Mouse (Mus musculus) liver, embryonic 12.5 days (tissue): ENCODE measurements around the gene Mfap2. TPM values are rescaled to one million over a fixed set of nuclear protein-coding genes. Genes with fewer than 3 reads are reported as not detected.
A peak's percentile ranks its signal among the peaks of the same experiment; 100 is the strongest.

ENCODE experiments used
- ATAC-seq: fragments of 200-750 bp; cut with Nextera tagmentation; 2 replicates; pipeline ENCODE4 v1.8.0; 2017; ENCODE audit warnings: moderate number of reproducible peaks, mild to moderate bottlenecking, moderate library complexity
- H3K27ac ChIP-seq: fragments of 300-500 bp; sonication (generic); 2 replicates; pipeline ENCODE4 v1.5.1; 2016; ENCODE audit warnings: mild to moderate bottlenecking
- H3K27me3 ChIP-seq: fragments of 300-500 bp; sonication (generic); replicated peaks from 2 replicates; pipeline ENCODE4 v1.6.1; 2016; ENCODE audit warnings: mild to moderate bottlenecking, moderate library complexity
- H3K36me3 ChIP-seq: fragments of 300-500 bp; sonication (generic); 2 replicates; pipeline ENCODE4 v1.6.1; 2016; ENCODE audit warnings: mild to moderate bottlenecking, moderate library complexity
- H3K4me1 ChIP-seq: fragments of 300-500 bp; sonication (generic); 2 replicates; pipeline ENCODE4 v1.6.1; 2016
- H3K4me2 ChIP-seq: fragments of 300-500 bp; sonication (generic); 2 replicates; pipeline ENCODE4 v1.6.1; 2016; ENCODE audit warnings: mild to moderate bottlenecking, moderate library complexity
- H3K4me3 ChIP-seq: fragments of 300-500 bp; sonication (generic); 2 replicates; pipeline ENCODE4 v1.5.1; 2016; ENCODE audit warnings: mild to moderate bottlenecking, moderate library complexity
- H3K9ac ChIP-seq: fragments of 300-500 bp; sonication (generic); 2 replicates; pipeline ENCODE4 v1.6.1; 2016; ENCODE audit warnings: mild to moderate bottlenecking, moderate library complexity
- H3K9me3 ChIP-seq: fragments of 300-500 bp; sonication (generic); replicated peaks from 2 replicates; pipeline ENCODE4 v1.6.1; 2016; ENCODE audit warnings: mild to moderate bottlenecking, moderate library complexity
- WGBS: fragments of 180-500 bp; shearing (Covaris S2); methylation state at CpG from one replicate; pipeline ENCODE4 v1.1.7; 2016; ENCODE audit not compliant: insufficient replicate concordance; 5-methylcytosine and 5-hydroxymethylcytosine counted together
- polyA plus RNA-seq: library from polyadenylated mRNA; unstranded; fragments of >200 nt; fragmentation: Nextera tagmentation; extraction: Ambion mirVana; gene quantifications from 2 replicates; pipeline ENCODE4 v1.2.1, GENCODE M21; 2016

Gene Mfap2
- polyA plus RNA-seq, 1 experiment from 2014 or later, result 40.7 TPM

DNA sequence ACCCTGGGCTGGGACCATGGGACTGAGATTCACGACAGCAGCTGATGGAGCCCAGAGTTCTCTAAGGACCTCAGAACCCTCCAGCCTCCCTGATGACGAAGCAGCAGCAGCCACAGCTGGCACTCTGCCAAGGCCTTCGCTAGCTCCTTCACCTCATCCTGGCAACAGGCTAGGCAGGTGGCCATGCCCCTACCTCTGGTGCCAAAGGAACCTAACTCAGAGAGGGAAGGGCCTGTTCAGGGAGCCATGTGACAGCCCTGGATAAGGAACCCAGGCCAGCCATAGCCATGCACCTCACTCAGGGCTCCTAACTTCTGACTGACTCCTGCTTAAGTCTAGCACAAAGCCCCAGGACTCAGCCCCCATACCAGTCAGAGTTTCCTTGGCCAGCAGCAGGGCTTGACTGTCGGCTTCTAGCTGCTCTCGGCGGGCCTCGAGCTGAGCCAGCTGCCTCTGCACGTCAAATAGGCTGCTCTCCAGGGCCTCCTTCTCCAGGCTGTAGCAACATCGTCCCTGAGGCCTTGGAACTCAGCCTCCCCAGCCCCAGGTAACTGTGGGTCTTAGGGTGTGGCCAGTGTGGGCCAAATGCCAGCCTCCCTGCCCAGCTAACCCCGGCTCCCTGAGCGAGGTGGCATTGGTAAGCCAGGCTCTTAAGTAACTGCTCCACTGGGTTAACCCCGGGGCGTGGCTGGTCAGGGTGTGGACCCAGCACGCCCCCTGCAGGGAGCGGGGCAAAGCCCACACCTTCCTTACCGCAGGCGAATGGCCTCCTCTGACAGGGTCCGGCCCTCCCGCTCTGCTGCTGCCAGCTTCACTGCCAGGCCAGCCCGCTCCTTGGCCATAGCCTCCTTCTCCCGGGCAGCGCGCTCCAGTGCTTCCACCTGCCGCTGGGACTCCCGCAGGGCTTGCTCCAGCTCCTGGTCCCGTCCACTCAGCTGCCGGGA, 23.7 kb downstream of the Mfap2 start:
- 76% methylated on average over 27 of the region's 27 CpGs for WGBS
- H3K36me3 ChIP-seq, result peaks cover 19% of the 10 kb centered on the region
- no peak for ATAC-seq

DNA sequence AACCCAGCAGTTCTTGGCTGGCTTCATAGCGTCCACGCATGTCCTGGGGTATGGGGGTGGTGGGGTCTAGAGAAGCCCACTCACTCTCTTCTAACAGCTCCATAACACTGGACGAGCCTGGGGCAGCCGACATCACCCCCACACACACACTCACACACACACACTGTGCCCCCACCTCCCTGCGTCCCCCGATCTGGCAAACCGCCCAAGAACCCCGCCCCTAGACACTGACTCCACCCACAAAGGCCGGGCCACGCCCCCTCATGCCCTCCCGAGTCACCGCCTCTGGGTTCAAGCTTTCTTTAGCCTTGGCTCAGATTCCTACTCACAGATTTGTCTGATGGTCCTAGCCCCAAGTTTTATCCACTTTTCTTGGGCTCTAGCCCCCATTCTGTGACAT, 30.9 kb downstream of the Mfap2 start:
- 44% methylated on average over 12 of the region's 12 CpGs for WGBS
- Histone ChIP-seq H3K9me3 (no peaks in the 10 kb centered on the region), H3K9ac (no peak overlapping the region), H3K4me2 (peak overlapping the region; percentile 18; the same call in 1 of the 2 replicates), H3K36me3 (peaks cover 3% of the 10 kb centered on the region; the same call in 1 of the 2 replicates), H3K27ac (no peak overlapping the region), H3K4me1 (peaks cover 8% of the 10 kb centered on the region; the same call in 1 of the 2 replicates), H3K27me3 (no peaks in the 10 kb centered on the region), H3K4me3 (no peak overlapping the region)
- no peak for ATAC-seq

More for the DNA sequence above, 23.7 kb downstream of the Mfap2 start:
- no peak overlapping the region for H3K4me2 ChIP-seq
- H3K4me3 ChIP-seq, result no peak overlapping the region
- H3K4me1 ChIP-seq, result peaks cover 12% of the 10 kb centered on the region
- no peak overlapping the region for H3K27ac ChIP-seq
- H3K9me3 ChIP-seq, result no peaks in the 10 kb centered on the region
- H3K27me3 ChIP-seq, result no peaks in the 10 kb centered on the region
- no peak overlapping the region for H3K9ac ChIP-seq

DNA sequence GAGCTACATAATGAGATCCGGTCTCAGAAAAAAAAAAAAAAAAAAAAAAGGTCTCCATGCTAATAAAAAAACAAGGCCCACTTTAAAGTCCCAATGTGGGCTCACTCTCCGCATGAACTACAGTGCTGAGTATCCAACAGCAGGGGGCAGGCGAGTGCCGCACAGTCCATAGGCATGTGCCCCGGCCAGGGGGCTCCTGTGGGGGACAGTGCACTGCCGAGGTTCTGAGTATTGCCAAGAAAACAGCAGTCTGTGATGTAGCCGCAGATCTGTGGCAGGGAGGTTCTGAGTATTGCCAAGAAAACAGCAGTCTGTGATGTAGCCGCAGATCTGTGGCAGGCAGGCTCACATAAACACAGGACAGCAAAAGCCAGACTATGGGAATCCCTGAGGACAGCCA, 34.6 kb downstream of the Mfap2 start:
- no peak for ATAC-seq
- Histone ChIP-seq H3K9me3 (no peaks in the 10 kb centered on the region), H3K9ac (no peak overlapping the region), H3K4me2 (no peak overlapping the region), H3K27me3 (no peaks in the 10 kb centered on the region), H3K4me1 (peaks cover 8% of the 10 kb centered on the region; the same call in 1 of the 2 replicates), H3K27ac (no peak overlapping the region), H3K36me3 (peaks cover 3% of the 10 kb centered on the region; the same call in 1 of the 2 replicates), H3K4me3 (no peak overlapping the region)
- 23% methylated on average over 8 of the region's 8 CpGs for WGBS

DNA sequence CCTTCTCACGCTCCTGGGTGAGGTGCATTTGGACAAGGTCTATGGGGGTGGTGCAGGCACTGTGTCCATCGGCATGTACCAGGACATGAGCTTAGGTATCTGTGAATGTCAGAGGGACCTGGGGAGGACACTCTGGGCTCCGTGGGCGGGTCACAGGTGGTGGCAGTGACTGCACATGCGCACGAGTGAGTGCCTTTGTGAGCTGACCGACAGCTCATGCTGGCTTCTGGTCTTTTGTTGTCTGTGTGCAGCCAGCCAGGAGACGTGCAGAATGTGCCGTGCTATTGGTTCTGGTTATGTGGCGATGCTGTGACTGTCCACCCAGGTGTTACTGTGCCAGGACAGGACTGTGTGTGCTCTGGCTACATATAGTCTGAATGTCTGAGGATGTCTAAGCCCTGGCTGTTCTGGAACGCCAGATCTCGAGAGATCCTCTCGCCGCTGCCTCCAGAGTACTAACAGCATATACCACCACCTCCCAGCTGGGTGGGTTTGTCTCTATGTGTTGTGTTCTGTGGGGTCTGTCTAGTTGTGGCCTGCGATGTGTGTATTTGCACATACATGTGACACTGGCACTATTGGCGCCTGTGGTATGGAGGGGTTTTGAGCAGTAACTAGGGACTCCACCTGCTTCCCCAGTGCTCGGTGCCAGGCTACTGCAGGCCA, 38.7 kb downstream of the Mfap2 start:
- Histone ChIP-seq H3K36me3 (peaks cover 3% of the 10 kb centered on the region; the same call in 1 of the 2 replicates), H3K27me3 (no peaks in the 10 kb centered on the region), H3K27ac (no peak overlapping the region), H3K9ac (no peak overlapping the region), H3K9me3 (no peaks in the 10 kb centered on the region), H3K4me3 (no peak overlapping the region), H3K4me1 (peaks cover 8% of the 10 kb centered on the region; the same call in 1 of the 2 replicates), H3K4me2 (no peak overlapping the region)
- WGBS, result 75% methylated on average over 17 of the region's 17 CpGs
- no peak for ATAC-seq

DNA sequence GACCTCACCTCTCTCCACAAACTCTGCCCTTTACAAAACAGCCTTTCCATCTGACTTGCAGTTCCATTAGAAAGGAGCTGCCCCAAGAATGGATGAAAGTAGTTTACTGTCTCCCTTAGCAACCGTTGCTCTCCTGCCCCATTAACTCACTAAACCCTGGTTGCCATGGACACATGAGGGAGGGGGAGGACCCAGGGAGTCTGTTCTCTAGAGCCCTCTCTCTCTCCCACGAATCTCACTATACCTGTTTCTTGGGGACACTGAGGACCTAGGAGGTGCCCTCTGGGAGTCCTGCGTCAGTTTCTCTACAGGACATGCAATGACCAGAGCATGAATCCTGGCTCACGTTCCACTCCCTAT, 39.2 kb downstream of the Mfap2 start:
- Histone ChIP-seq H3K4me2 (no peak overlapping the region), H3K27me3 (no peaks in the 10 kb centered on the region), H3K27ac (no peak overlapping the region), H3K4me1 (peaks cover 11% of the 10 kb centered on the region; the same call in 1 of the 2 replicates), H3K9me3 (no peaks in the 10 kb centered on the region), H3K36me3 (peaks cover 3% of the 10 kb centered on the region; the same call in 1 of the 2 replicates), H3K9ac (no peak overlapping the region), H3K4me3 (no peak overlapping the region)
- ATAC-seq, result no peak
- 62% methylated on average over 4 of the region's 4 CpGs for WGBS

DNA sequence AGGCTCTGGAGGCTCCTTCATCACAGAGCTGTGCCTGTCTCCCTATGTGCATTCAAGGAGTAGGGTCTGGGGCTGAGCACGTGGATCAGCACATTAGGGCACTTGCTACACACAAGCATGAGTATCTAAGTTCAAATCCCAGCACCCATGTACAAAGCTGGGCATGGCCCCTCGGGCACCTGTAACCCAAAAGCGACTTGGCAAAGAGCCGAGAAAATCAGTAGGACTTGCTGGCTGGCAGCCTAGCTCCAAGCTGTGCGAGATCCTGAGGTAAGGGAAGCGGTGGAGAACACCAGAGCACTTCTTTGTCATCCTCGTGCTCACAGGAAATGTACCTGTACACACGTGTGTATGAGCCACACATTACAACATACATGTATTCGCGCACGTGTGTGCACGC, 42.2 kb downstream of the Mfap2 start:
- no peak for ATAC-seq
- Histone ChIP-seq H3K4me1 (peaks cover 11% of the 10 kb centered on the region; the same call in 1 of the 2 replicates), H3K9ac (no peak overlapping the region), H3K36me3 (peaks cover 7% of the 10 kb centered on the region; the same call in 1 of the 2 replicates), H3K4me3 (no peak overlapping the region), H3K27me3 (no peaks in the 10 kb centered on the region), H3K27ac (no peak overlapping the region), H3K4me2 (no peak overlapping the region), H3K9me3 (no peaks in the 10 kb centered on the region)
- WGBS, result 81% methylated on average over 12 of the region's 12 CpGs

DNA sequence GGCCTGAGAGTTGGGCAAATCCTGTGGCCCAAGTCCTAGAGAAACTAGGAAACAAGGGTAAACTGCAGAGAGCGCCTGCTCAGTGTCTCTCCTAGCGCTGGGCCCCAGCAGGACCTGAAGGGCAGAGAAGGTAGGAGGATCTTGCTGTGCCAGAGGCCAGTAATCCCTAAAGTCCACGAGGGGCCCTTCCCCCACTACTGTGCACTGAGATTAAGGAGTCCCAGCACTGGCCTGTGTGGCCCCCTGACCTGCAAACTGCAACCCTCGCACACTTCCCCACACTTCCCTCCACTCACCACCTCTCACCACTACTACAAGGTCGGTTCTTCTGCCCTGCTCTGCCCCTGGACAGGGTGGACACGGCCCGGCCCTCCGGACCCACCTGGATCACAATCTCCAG, 42.9 kb downstream of the Mfap2 start:
- H3K27ac ChIP-seq, result no peak overlapping the region
- ATAC-seq, result peak; percentile 43
- H3K4me2 ChIP-seq, result no peak overlapping the region
- H3K9ac ChIP-seq, result no peak overlapping the region
- H3K27me3 ChIP-seq, result no peaks in the 10 kb centered on the region
- H3K9me3 ChIP-seq, result no peaks in the 10 kb centered on the region
- no peak overlapping the region for H3K4me3 ChIP-seq
- WGBS, result 62% methylated on average over 8 of the region's 8 CpGs
- peaks cover 8% of the 10 kb centered on the region; the same call in 1 of the 2 replicates for H3K36me3 ChIP-seq
- H3K4me1 ChIP-seq, result peaks cover 11% of the 10 kb centered on the region; the same call in 1 of the 2 replicates

DNA sequence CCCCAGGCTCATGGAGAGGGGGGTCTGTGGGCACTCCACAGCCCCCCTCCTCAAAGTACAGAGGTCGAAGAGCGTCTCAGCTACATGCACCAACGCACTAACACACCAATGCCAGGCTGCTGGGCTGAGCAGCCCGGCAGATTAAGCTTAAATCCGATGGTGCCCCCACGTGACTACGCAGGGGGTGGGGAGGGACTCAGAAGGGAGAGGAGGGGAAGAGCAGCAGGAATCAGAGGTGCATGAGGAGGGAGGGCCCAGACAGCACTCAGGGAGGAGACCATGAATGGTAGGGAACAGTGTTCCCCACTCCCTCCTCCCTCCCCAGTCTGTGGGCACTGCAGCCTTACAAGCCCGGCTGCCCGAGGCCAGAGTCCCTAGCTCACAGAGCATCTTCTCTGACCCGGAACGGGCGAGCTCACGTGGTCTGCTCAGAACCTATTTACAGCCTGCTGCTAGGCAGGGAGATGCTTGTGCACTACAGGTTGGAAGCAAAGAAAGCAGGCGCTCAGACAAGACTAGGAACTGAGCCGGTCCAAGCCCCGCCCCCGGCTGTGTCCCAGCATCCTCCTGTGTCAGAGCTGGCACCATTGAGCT, 43.4 kb downstream of the Mfap2 start:
- H3K4me1 ChIP-seq, result peaks cover 11% of the 10 kb centered on the region; the same call in 1 of the 2 replicates
- no peak overlapping the region for H3K4me2 ChIP-seq
- H3K9ac ChIP-seq, result no peak overlapping the region
- ATAC-seq, result no peak
- no peak overlapping the region for H3K27ac ChIP-seq
- H3K27me3 ChIP-seq, result no peaks in the 10 kb centered on the region
- no peak overlapping the region for H3K4me3 ChIP-seq
- WGBS, result 57% methylated on average over 17 of the region's 17 CpGs
- H3K36me3 ChIP-seq, result peaks cover 8% of the 10 kb centered on the region; the same call in 1 of the 2 replicates
- no peaks in the 10 kb centered on the region for H3K9me3 ChIP-seq

DNA sequence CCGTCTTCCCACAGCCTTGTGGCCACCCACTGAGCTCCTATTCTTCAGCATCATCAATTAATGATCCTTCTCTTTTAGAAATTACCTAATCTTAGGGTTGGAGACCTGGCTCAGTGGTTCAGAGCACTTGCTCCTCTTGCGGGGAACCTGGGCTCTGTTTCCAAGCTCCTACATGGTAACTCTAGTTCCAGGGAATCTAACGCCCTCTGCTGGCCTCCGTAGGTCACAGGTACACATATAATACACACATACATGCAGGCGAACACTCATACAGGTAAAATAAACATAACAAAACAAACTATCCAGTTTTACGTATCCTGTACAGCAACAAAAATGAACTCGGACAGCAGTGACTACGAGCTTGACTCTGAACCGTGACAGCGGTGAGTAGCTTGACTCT, 46.8 kb downstream of the Mfap2 start:
- Histone ChIP-seq H3K27me3 (no peaks in the 10 kb centered on the region), H3K9me3 (no peaks in the 10 kb centered on the region), H3K4me1 (peaks cover 36% of the 10 kb centered on the region), H3K27ac (no peak overlapping the region), H3K36me3 (peaks cover 8% of the 10 kb centered on the region; the same call in 1 of the 2 replicates), H3K9ac (no peak overlapping the region), H3K4me2 (no peak overlapping the region), H3K4me3 (no peak overlapping the region)
- no peak for ATAC-seq
- 86% methylated on average over 10 of the region's 10 CpGs for WGBS

DNA sequence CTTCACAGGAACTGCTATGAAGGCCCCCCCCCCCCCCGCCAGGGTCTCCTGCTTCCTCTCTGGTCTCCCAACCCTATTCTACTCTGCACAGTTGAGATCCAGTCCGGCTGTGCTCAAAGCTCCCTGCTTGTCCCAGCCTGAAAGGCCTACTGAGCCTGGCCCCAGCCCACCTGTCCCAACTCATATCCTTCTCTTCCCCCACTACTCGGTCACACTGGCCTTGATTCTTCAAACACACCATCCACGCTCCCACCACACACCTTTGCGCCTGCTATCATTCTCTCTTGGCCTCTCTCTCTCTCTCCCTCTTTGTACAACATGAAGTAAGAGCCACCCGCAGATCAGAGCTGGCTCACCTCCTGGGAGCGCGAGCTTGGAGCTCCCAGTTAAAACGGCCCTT, 48.6 kb downstream of the Mfap2 start:
- H3K36me3 ChIP-seq, result peaks cover 8% of the 10 kb centered on the region; the same call in 1 of the 2 replicates
- H3K9me3 ChIP-seq, result no peaks in the 10 kb centered on the region
- H3K4me3 ChIP-seq, result no peak overlapping the region
- 71% methylated on average over 9 of the region's 9 CpGs for whole genome bisulfite sequencing
- no peak overlapping the region for H3K27ac ChIP-seq
- no peak overlapping the region for H3K9ac ChIP-seq
- ATAC-seq, result no peak
- H3K27me3 ChIP-seq, result no peaks in the 10 kb centered on the region
- no peak overlapping the region for H3K4me2 ChIP-seq
- peaks cover 35% of the 10 kb centered on the region for H3K4me1 ChIP-seq

DNA sequence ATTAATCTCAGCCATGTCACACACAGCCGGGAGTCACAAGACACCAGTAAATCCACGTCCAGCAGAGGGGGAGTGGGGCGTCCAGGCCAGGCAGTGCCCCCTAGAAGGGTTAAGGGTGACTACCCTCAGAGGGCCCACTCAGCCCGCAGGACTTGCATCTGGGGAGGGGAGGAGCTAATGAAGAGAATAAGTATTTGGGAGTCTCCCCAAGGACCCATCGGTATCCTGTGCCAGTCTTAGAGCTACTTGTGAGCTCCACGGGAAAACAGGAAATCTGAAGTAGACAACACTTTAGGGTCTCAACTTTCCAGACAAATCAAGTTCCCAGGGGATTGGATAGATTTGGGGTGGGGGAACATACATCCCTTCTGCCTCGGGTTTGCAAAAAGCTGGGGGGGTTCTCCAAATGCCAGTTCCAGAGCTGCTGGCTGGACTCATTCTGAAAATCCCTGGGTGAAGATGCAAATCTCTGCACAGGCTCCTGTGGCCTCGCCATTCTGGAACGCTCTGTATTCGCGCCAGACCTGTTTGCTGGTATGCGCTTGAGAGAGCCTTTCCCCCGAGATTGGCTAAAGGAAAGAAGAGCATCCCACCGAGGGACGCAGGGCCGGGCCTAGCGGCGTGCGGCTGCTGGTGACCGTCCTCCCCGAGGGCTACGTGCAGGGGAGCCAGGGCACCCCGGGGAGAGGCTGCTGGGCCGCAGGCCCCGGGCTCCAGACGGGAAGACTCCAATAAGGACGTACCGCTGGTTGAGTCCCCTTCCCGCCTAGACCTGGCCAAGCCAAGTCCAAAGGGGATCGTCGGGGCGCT, 49.6 kb downstream of the Mfap2 start:
- no peaks in the 10 kb centered on the region for H3K27me3 ChIP-seq
- H3K27ac ChIP-seq, result peak overlapping the region; percentile 85
- peaks cover 32% of the 10 kb centered on the region for H3K4me1 ChIP-seq
- H3K4me2 ChIP-seq, result peak overlapping the region; percentile 92
- WGBS, result 8% methylated on average over 32 of the region's 32 CpGs
- H3K9me3 ChIP-seq, result no peaks in the 10 kb centered on the region
- peak overlapping the region; percentile 77 for H3K9ac ChIP-seq
- peaks cover 13% of the 10 kb centered on the region; the same call in 1 of the 2 replicates for H3K36me3 ChIP-seq
- peak overlapping the region; percentile 65 for H3K4me3 ChIP-seq
- ATAC-seq, result peak; percentile 54
